29 mouse cellular contexts compared by ENCODE assay signal in the genomic region with DNA sequence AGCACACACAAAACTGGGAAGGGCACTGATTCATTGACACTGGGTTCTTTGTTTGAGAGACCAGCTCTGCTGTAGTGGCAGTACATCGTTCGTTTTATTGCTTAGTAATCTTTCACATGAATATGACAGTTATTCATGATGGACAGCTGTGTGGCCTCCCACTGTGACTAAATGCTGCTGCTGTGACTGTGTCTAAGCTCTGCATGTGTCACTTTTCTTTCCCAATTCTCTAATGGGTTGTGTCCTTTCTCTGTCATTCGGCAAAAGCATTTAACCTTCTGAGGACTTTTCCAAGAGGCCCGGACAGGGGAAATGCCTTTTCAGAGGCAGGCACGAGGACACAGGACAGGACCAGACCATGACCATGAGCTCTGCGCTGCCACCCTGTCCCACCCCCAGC. TPM values are rescaled to one million over a fixed set of nuclear protein-coding genes. Genes with fewer than 3 reads are reported as not detected.
"Had no signal": no experiment of that assay in that cellular context is flagged by ENCODE, and none has a peak within 500 bp of the region (broad histone marks: within the 10 kb centered on the region; RNA-seq: fewer than 3 reads in every experiment).

No protein-coding gene starts in this region.

- H3K9ac ChIP-seq: heart, embryonic 12.5 days; hindbrain, embryonic 12.5 days; hindbrain, embryonic 14.5 days; limb, embryonic 13.5 days; limb, embryonic 15.5 days; liver, embryonic 12.5 days; liver, embryonic 14.5 days had no signal

- H3K4me3 ChIP-seq: gastrocnemius, adult 2 months; heart, embryonic 10.5 days; heart, embryonic 12.5 days; hindbrain, embryonic 10.5 days; hindbrain, embryonic 12.5 days; layer of hippocampus, adult 2 months; limb, embryonic 13.5 days; limb, embryonic 15.5 days; liver, embryonic 12.5 days had no signal

- DNase-seq: gastrocnemius, adult 2 months; gastrocnemius, postnatal 10 days; gastrocnemius, postnatal 25 days; heart, adult 18-20 months; heart, postnatal 10 days; heart, postnatal 4 days; kidney, adult 11 months; kidney, adult 8-10 months; kidney, postnatal 10 days; kidney, postnatal 25 days; kidney, postnatal 4 days; layer of hippocampus, postnatal 36 days; left cerebral cortex, postnatal 4 days had no signal

- H3K4me1 ChIP-seq: heart, embryonic 12.5 days; hindbrain, embryonic 12.5 days; limb, embryonic 13.5 days; limb, embryonic 15.5 days; liver, embryonic 12.5 days had no signal

- H3K9me3 ChIP-seq: heart, embryonic 10.5 days; hindbrain, embryonic 12.5 days; limb, embryonic 13.5 days; limb, embryonic 15.5 days; liver, embryonic 12.5 days had no signal

- H3K27ac ChIP-seq: gastrocnemius, adult 2 months; heart, embryonic 10.5 days; hindbrain, embryonic 10.5 days; hindbrain, embryonic 12.5 days; hindbrain, embryonic 14.5 days; layer of hippocampus, adult 2 months; limb, embryonic 13.5 days; limb, embryonic 15.5 days; liver, embryonic 12.5 days; liver, embryonic 14.5 days had no signal

- ATAC-seq: hindbrain, embryonic 16.5 days; inflammation-experienced regulatory T-cells, adult 6 months; liver, embryonic 12.5 days had no signal

- H3K4me2 ChIP-seq: heart, embryonic 12.5 days; hindbrain, embryonic 12.5 days; hindbrain, embryonic 14.5 days; limb, embryonic 13.5 days; limb, embryonic 15.5 days; liver, embryonic 12.5 days had no signal

- H3K27me3 ChIP-seq: heart, embryonic 12.5 days; hindbrain, embryonic 12.5 days; limb, embryonic 13.5 days; limb, embryonic 15.5 days; liver, embryonic 12.5 days had no signal

RNA-seq across cellular contexts. Expression of gene Prrt3, which starts 12.2 kb away (rescaled TPM):
- total RNA-seq: granulocyte monocyte progenitor cell, adult 5-6 weeks; heart, adult 18-20 months; heart, adult 8-10 months; heart, postnatal 10 days; heart, postnatal 25 days; heart, postnatal 4 days had no signal
- polyA plus RNA-seq: liver, adult 2 months; liver, embryonic 14.5 days had no signal

RNA-seq across cellular contexts. Expression of gene Il17rc, which starts 42.7 kb away (rescaled TPM):
- total RNA-seq: granulocyte monocyte progenitor cell, adult 5-6 weeks had no signal
